Comparison of ENCODE assay signal across 16 mouse cellular contexts in genomic region chr1:159801753-159802152, GRCm38 (mm10).
"Had no signal": no experiment of that assay in that cellular context is flagged by ENCODE, and none has a peak within 500 bp of the region (broad histone marks: within the 10 kb centered on the region; RNA-seq: fewer than 3 reads in every experiment).

No protein-coding gene starts in this region.

- ATAC-seq: intestine, embryonic 15.5 days; lung, postnatal 0 days had no signal

- DNase-seq: kidney, adult 18-20 months; kidney, postnatal 10 days; kidney, postnatal 4 days; lung, adult 2 months; right cerebral cortex, postnatal 14 days; thymus, postnatal 36 days had no signal

- H3K4me2 ChIP-seq: intestine, embryonic 15.5 days; liver, embryonic 11.5 days; liver, embryonic 15.5 days; neural tube, embryonic 15.5 days had no signal

- H3K9me3 ChIP-seq: intestine, embryonic 15.5 days; limb, embryonic 10.5 days; liver, embryonic 15.5 days; neural tube, embryonic 15.5 days had no signal

- H3K9ac ChIP-seq: intestine, embryonic 15.5 days; liver, embryonic 15.5 days; neural tube, embryonic 15.5 days had no signal

- H3K36me3 ChIP-seq: intestine, embryonic 15.5 days; limb, embryonic 10.5 days; liver, embryonic 15.5 days; neural tube, embryonic 15.5 days had no signal

- H3K27ac ChIP-seq: intestine, embryonic 15.5 days; left cerebral cortex, adult 2 months; limb, embryonic 10.5 days; liver, embryonic 15.5 days; macrophage; neural tube, embryonic 15.5 days had no signal

- H3K27me3 ChIP-seq: intestine, embryonic 15.5 days; liver, embryonic 15.5 days; neural tube, embryonic 15.5 days had no signal

- H3K4me3 ChIP-seq: intestine, embryonic 15.5 days; left cerebral cortex, adult 2 months; limb, embryonic 10.5 days; liver, embryonic 15.5 days; megakaryocyte, embryonic 14.5 days; myocyte; neural tube, embryonic 15.5 days had no signal

- H3K4me1 ChIP-seq: intestine, embryonic 15.5 days; limb, embryonic 10.5 days; liver, embryonic 15.5 days; megakaryocyte, embryonic 14.5 days had no signal
